Mouse (Mus musculus): ENCODE data around the gene Micu2. TPM values are rescaled to one million over a fixed set of nuclear protein-coding genes. Genes with fewer than 3 reads are reported as not detected.
A peak's percentile ranks its signal among the peaks of the same experiment; 100 is the strongest.
"Not testable (repeated sequence)": the region's sequence is repeated elsewhere in the genome, so short reads cannot be mapped to it uniquely, and the experiment has no call there.

Micu2 gene
- polyA plus RNA-seq, 1 experiment from 2014 or later = 58.2 TPM

DNA sequence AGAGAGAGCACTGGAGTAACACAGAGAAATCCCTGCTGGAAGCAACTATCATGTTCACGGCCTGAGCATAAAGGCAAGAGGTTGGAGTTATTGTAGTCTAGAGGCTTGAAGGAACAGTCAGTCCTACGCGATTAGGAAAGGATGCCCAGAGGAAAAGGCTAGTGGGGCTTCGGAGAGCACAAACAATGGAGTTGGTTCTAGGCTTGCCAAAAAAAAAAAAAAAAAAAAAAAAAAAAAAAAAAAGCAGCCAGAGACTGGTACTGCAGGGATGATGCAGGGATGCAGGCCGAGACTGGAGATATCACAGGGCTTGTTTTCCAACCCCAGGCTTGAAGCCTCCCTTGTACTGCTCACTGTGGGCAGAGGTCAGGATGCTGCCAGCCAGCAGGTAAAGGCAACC lies 89.8 kb downstream of the Micu2 start:
- H3K27ac ChIP-seq = no peak overlapping the region
- no peak for DNase-seq (ENCODE audit: extremely low spot score, low spot score)
- peaks cover 6% of the 10 kb centered on the region for H3K4me1 ChIP-seq
- H3K27me3 ChIP-seq (ENCODE audit: poor library complexity, severe bottlenecking) = 0 out of 2 replicates have a peak, but pooled peaks cover 3% of the 10 kb centered on the region
- 82% methylated on average over 5 of the region's 5 CpGs for WGBS
- H3K4me3 ChIP-seq = no peak overlapping the region
- no peaks in the 10 kb centered on the region for H3K36me3 ChIP-seq (replicated peaks)
- H3K9me3 ChIP-seq = no peaks in the 10 kb centered on the region

DNA sequence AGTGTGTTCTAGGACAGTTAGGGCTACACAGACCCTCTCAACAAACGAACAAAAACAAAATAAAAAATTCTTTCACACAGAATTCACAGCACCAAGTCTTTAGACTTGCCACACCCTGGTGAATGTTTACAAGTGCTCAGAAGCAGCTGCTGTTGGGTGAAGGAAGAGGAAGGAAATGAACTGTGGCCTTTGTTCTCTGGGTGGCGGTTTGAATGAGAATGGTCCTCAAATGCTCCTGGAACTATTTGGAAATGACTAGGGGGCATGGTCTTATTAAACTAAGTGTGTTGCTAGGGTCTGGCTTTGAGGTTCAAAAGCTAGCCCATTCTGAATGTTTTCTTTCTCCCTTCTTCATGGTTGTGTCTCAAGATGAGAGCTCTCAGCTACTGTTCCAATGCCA lies 90.6 kb downstream of the Micu2 start:
- Histone ChIP-seq H3K27me3 (ENCODE audit: poor library complexity, severe bottlenecking) (0 out of 2 replicates have a peak, but pooled peaks cover 3% of the 10 kb centered on the region), H3K4me3 (no peak overlapping the region), H3K36me3 (replicated peaks) (no peaks in the 10 kb centered on the region), H3K27ac (no peak overlapping the region), H3K4me1 (peaks cover 6% of the 10 kb centered on the region), H3K9me3 (no peaks in the 10 kb centered on the region)
- WGBS = 85% methylated on average over 2 of the region's 2 CpGs
- DNase-seq (ENCODE audit: extremely low spot score, low spot score) = no peak

GRCm38 (mm10) chr14:57901998-57902397 lies 97.1 kb downstream of the Micu2 start:
- H3K36me3 ChIP-seq (replicated peaks) = no peaks in the 10 kb centered on the region
- no peaks in the 10 kb centered on the region for H3K9me3 ChIP-seq
- no peak overlapping the region for H3K4me3 ChIP-seq
- H3K27me3 ChIP-seq (ENCODE audit: poor library complexity, severe bottlenecking) = no peaks in the 10 kb centered on the region
- H3K4me1 ChIP-seq = peaks cover 8% of the 10 kb centered on the region
- DNase-seq (ENCODE audit: extremely low spot score, low spot score) = no peak
- WGBS = 75% methylated on average over 1 of the region's 1 CpGs
- H3K27ac ChIP-seq = no peak overlapping the region

DNA sequence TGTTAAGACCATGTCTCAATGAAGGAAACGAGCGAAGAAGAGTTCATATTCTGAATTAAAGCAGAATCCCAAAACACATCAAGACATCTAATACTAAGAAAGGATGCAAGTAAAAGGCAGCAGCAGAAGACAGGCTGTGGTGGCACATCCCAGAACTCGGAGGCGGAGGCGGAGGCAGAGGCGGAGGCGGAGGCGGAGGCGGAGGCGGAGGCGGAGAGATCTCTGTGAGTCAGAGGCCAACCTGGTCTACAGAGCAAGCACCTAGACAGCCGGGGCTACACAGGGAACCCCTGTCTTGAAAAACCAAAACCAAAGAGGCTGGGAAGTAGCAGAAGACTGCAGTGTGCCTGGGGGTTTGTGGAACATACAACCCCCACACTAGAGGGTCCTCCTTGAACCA lies 102.2 kb downstream of the Micu2 start:
- DNase-seq (ENCODE audit: extremely low spot score, low spot score) = no peak
- 95% methylated on average over 12 of the region's 12 CpGs for WGBS

GRCm38 (mm10) chr14:57896088-57896871 lies 102.8 kb downstream of the Micu2 start:
- not testable (repeated sequence) for H3K4me3 ChIP-seq

More for the DNA sequence above, 102.2 kb downstream of the Micu2 start:
- H3K4me3 ChIP-seq = no peak overlapping the region
- H3K4me1 ChIP-seq = peaks cover 12% of the 10 kb centered on the region
- no peaks in the 10 kb centered on the region for H3K9me3 ChIP-seq
- H3K36me3 ChIP-seq (replicated peaks) = no peaks in the 10 kb centered on the region
- H3K27ac ChIP-seq = no peak overlapping the region
- H3K27me3 ChIP-seq (ENCODE audit: poor library complexity, severe bottlenecking) = no peaks in the 10 kb centered on the region

DNA sequence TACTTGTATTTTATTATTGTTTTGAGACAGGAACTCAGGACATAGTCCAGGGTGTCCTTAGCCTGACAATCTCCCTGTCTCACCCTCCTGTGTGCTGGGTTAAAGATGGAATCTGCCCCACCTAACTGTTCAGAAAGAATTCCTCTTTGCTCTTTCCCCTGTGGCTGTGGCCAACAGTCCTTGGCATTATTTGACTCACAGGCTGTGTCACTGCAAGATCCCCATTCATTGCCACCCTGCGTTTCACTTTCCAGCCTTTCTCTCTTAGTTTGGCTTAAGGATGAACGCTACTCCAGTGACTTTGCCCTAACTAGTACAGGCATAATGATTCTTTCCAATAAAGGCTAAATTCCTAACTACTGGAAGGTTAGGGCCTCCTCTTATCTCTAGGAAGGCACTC lies 104.7 kb downstream of the Micu2 start:
- no peak overlapping the region for H3K27ac ChIP-seq
- H3K4me3 ChIP-seq = no peak overlapping the region
- 94% methylated on average over 2 of the region's 2 CpGs for WGBS
- no peaks in the 10 kb centered on the region for H3K9me3 ChIP-seq
- H3K27me3 ChIP-seq (ENCODE audit: poor library complexity, severe bottlenecking) = no peaks in the 10 kb centered on the region
- no peak for DNase-seq (ENCODE audit: extremely low spot score, low spot score)
- no peaks in the 10 kb centered on the region for H3K36me3 ChIP-seq (replicated peaks)
- peaks cover 15% of the 10 kb centered on the region for H3K4me1 ChIP-seq

More at GRCm38 (mm10) chr14:57896088-57896871, 102.8 kb downstream of the Micu2 start:
- not testable (repeated sequence) for H3K9me3 ChIP-seq; H3K27me3 ChIP-seq (ENCODE audit: poor library complexity, severe bottlenecking); DNase-seq (ENCODE audit: extremely low spot score, low spot score); H3K27ac ChIP-seq; H3K36me3 ChIP-seq (replicated peaks)
- peaks cover 12% of the 10 kb centered on the region for H3K4me1 ChIP-seq
- 74% methylated on average over 8 of the region's 8 CpGs for WGBS

DNA sequence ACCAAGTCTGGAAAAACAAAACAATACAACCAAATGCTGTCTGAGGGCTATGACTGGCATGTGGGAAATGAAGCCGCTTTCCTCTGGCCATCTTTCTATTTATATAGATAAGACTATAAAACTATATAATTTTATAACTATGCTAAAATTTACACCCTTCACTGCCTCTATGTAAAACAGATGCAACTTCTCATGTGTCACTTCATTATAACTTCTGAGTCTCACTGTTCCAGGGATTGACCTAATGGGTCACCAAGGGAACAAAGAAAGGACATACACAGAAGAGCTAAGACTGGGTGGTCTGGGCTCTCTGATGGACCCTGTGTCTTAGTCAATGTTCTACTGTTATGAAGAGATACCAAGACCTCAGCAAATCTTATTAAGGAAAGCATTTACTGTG lies 106.1 kb downstream of the Micu2 start:
- H3K9me3 ChIP-seq = no peaks in the 10 kb centered on the region
- peaks cover 16% of the 10 kb centered on the region for H3K4me1 ChIP-seq
- H3K27ac ChIP-seq = no peak overlapping the region
- no peak for DNase-seq (ENCODE audit: extremely low spot score, low spot score)
- 97% methylated on average over 1 of the region's 1 CpGs for WGBS
- no peaks in the 10 kb centered on the region for H3K27me3 ChIP-seq (ENCODE audit: poor library complexity, severe bottlenecking)
- no peak overlapping the region for H3K4me3 ChIP-seq
- no peaks in the 10 kb centered on the region for H3K36me3 ChIP-seq (replicated peaks)

GRCm38 (mm10) chr14:57890011-57890842 lies 108.8 kb downstream of the Micu2 start, which contains the start of gene Zdhhc20:
Gene Zdhhc20 (minus strand): TSS chr14:57890276.
- peak; percentile 96 for DNase-seq (ENCODE audit: extremely low spot score, low spot score)
- peaks cover 14% of the 10 kb centered on the region for H3K4me1 ChIP-seq
- H3K9me3 ChIP-seq = no peaks in the 10 kb centered on the region
- peaks cover 8% of the 10 kb centered on the region for H3K36me3 ChIP-seq (replicated peaks)
- H3K27ac ChIP-seq = peak within 1 kb of the TSS; percentile 96
- WGBS = 4% methylated on average over 65 of the region's 65 CpGs
- H3K27me3 ChIP-seq (ENCODE audit: poor library complexity, severe bottlenecking) = no peaks in the 10 kb centered on the region
- peak within 1 kb of the TSS; percentile 97 for H3K4me3 ChIP-seq

GRCm38 (mm10) chr14:57889541-57890010 lies 109.5 kb downstream of the Micu2 start:
- Histone ChIP-seq H3K27me3 (ENCODE audit: poor library complexity, severe bottlenecking) (no peaks in the 10 kb centered on the region), H3K36me3 (replicated peaks) (peaks cover 11% of the 10 kb centered on the region), H3K9me3 (no peaks in the 10 kb centered on the region), H3K27ac (peak overlapping the region; percentile 96), H3K4me1 (peaks cover 15% of the 10 kb centered on the region), H3K4me3 (peak overlapping the region; percentile 97)
- under 1% methylated on average over 34 of the region's 37 CpGs for WGBS
- DNase-seq (ENCODE audit: extremely low spot score, low spot score) = peak; percentile 50

- Histone ChIP-seq H3K36me3 (replicated peaks) (peaks cover 13% of the 10 kb centered on the region), H3K9me3 (no peaks in the 10 kb centered on the region), H3K4me1 (peaks cover 22% of the 10 kb centered on the region), H3K27ac (no peak overlapping the region), H3K27me3 (ENCODE audit: poor library complexity, severe bottlenecking) (no peaks in the 10 kb centered on the region), H3K4me3 (no peak overlapping the region)
- WGBS = 88% methylated on average over 8 of the region's 8 CpGs
- DNase-seq (ENCODE audit: extremely low spot score, low spot score) = no peak
Measured at GRCm38 (mm10) chr14:57887171-57887570, 111.9 kb downstream of the Micu2 start.

DNA sequence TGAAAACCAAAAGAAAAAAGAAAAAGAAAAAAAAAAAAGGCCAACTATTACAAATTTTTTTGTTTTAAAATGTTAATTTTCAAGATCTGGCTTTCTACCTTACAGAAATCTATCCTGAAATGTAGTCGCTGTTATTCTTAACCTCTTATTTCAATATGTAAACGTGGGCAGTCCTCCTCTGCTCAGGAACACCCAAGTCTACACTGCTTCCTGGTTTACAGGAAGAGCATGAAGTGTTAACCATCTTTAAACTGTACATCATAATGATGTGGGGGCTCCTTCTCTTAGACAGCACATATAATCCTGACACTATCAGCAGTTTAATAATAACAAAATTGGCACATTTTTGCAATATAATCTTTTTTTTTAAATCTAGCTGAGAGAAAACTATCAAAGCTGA lies 113.0 kb downstream of the Micu2 start:
- no peak overlapping the region for H3K4me3 ChIP-seq
- H3K27me3 ChIP-seq (ENCODE audit: poor library complexity, severe bottlenecking) = no peaks in the 10 kb centered on the region
- H3K27ac ChIP-seq = no peak overlapping the region
- no peaks in the 10 kb centered on the region for H3K9me3 ChIP-seq
- DNase-seq (ENCODE audit: extremely low spot score, low spot score) = no peak
- H3K4me1 ChIP-seq = peaks cover 26% of the 10 kb centered on the region
- 90% methylated on average over 2 of the region's 2 CpGs for WGBS
- H3K36me3 ChIP-seq (replicated peaks) = peaks cover 13% of the 10 kb centered on the region

- Histone ChIP-seq H3K27me3 (ENCODE audit: poor library complexity, severe bottlenecking) (no peaks in the 10 kb centered on the region), H3K9me3 (no peaks in the 10 kb centered on the region), H3K4me1 (peaks cover 16% of the 10 kb centered on the region), H3K36me3 (replicated peaks) (peaks cover 16% of the 10 kb centered on the region), H3K27ac (no peak overlapping the region), H3K4me3 (no peak overlapping the region)
- no peak for DNase-seq (ENCODE audit: extremely low spot score, low spot score)
- WGBS = 94% methylated on average over 3 of the region's 3 CpGs
Measured at GRCm38 (mm10) chr14:57883341-57883740, 115.7 kb downstream of the Micu2 start.

GRCm38 (mm10) chr14:57882720-57883119 lies 116.3 kb downstream of the Micu2 start:
- Histone ChIP-seq H3K27ac (no peak overlapping the region), H3K4me3 (no peak overlapping the region), H3K36me3 (replicated peaks) (peaks cover 16% of the 10 kb centered on the region), H3K4me1 (peaks cover 11% of the 10 kb centered on the region), H3K9me3 (no peaks in the 10 kb centered on the region), H3K27me3 (ENCODE audit: poor library complexity, severe bottlenecking) (no peaks in the 10 kb centered on the region)
- DNase-seq (ENCODE audit: extremely low spot score, low spot score) = no peak
- 84% methylated on average over 4 of the region's 4 CpGs for WGBS
